ENCODE assay signal across 20 mouse cellular contexts in the genomic region with DNA sequence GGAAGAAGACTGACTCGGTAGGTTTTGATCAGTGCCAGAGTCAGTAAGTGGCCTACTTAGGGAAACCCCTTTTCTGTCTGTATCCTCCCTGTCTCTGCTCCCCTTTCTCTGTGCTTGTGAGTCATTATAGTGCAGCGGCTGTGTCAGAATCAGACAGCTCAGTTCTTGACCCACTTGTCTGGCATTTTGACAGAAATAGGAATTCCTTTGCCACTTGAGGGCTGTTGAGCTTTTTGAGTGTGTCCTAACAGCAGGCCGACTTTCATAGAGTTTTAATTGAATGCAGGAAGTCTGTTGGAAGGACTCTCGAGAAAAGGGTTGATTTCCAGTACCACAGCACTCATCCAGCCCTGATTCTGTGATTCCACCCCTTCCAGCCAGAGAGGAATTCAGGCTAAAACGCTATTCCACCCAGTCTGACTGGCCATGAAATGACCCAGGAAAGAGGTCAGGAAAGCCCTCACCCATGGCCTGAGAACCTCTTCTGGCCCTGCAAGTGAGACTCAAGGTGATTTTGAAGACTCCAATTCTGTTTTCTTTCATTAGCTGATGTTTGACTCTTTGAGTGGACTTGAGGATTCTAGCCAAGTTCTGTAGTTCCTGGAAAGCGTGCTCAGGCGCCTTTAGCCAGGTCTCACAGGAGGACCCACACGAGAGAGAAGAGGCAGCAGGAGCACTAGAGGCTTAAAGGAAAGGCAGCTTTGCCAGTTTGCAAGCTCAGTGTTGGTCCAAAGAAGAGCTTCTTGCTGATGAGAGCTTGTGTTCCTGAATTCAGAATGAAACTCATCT.
A peak's percentile ranks its signal among the peaks of the same experiment; 100 is the strongest.
DNase-seq lines count a peak whose midpoint lies in the region; ATAC-seq and TF ChIP-seq lines count a peak whose summit lies in the region.
"Had no signal": no experiment of that assay in that cellular context is flagged by ENCODE, and none has a peak within 500 bp of the region (broad histone marks: within the 10 kb centered on the region; RNA-seq: fewer than 3 reads in every experiment).

No protein-coding gene starts in this region.

- CTCF ChIA-PET in Patski (lab: Charles Lee): no interaction called here

- no peak overlapping the region for H3K4me2 ChIP-seq in forebrain, embryonic 14.5 days (ENCODE audit: low read length)
- no peak overlapping the region for H3K4me2 ChIP-seq in forebrain, embryonic 11.5 days (ENCODE audit: low read depth, low read length, severe bottlenecking)
- H3K4me2 ChIP-seq in lung, embryonic 14.5 days: no peak overlapping the region
- H3K4me2 ChIP-seq: embryonic facial prominence, embryonic 13.5 days; heart, embryonic 13.5 days; hindbrain, embryonic 15.5 days; intestine, embryonic 15.5 days; kidney, embryonic 15.5 days; midbrain, embryonic 15.5 days had no signal

- POLR2A ChIA-PET in Patski (lab: Charles Lee): no interaction called here

- no peaks in the 10 kb centered on the region for H3K4me1 ChIP-seq in forebrain, embryonic 14.5 days (ENCODE audit: control insufficient read depth, insufficient read depth, low read length)
- no peaks in the 10 kb centered on the region; the same call in 1 of the 2 replicates for H3K4me1 ChIP-seq in forebrain, embryonic 11.5 days (replicated peaks; ENCODE audit: control insufficient read depth, insufficient read depth, low read length)
- no peaks in the 10 kb centered on the region for H3K4me1 ChIP-seq in lung, embryonic 14.5 days (ENCODE audit: insufficient read depth)
- H3K4me1 ChIP-seq: embryonic facial prominence, embryonic 13.5 days; hindbrain, embryonic 15.5 days; intestine, embryonic 15.5 days; kidney, embryonic 15.5 days; midbrain, embryonic 15.5 days had no signal

- no peak overlapping the region for H3K27ac ChIP-seq in forebrain, embryonic 14.5 days (ENCODE audit: low read depth, low read length)
- H3K27ac ChIP-seq in forebrain, embryonic 11.5 days (ENCODE audit: low read depth, low read length): no peak overlapping the region
- peak overlapping the region; percentile 39; the same call in 1 of the 2 replicates for H3K27ac ChIP-seq in lung, embryonic 14.5 days (ENCODE audit: low read depth)
- H3K27ac ChIP-seq: embryonic facial prominence, embryonic 13.5 days; heart, embryonic 13.5 days; hindbrain, embryonic 15.5 days; intestine, embryonic 15.5 days; kidney, embryonic 15.5 days; liver, embryonic 14.5 days; midbrain, embryonic 15.5 days had no signal

- no peak overlapping the region for H3K9ac ChIP-seq in forebrain, embryonic 14.5 days (ENCODE audit: low read length)
- no peak overlapping the region for H3K9ac ChIP-seq in forebrain, embryonic 11.5 days (ENCODE audit: low read length)
- no peak overlapping the region for H3K9ac ChIP-seq in lung, embryonic 14.5 days
- H3K9ac ChIP-seq: embryonic facial prominence, embryonic 13.5 days; heart, embryonic 13.5 days; hindbrain, embryonic 15.5 days; intestine, embryonic 15.5 days; kidney, embryonic 15.5 days; liver, embryonic 14.5 days; midbrain, embryonic 15.5 days had no signal

- H3K36me3 ChIP-seq in forebrain, embryonic 14.5 days (ENCODE audit: control insufficient read depth, insufficient read depth, low read length): no peaks in the 10 kb centered on the region
- H3K36me3 ChIP-seq in forebrain, embryonic 11.5 days (ENCODE audit: control insufficient read depth, insufficient read depth, low read length): no peaks in the 10 kb centered on the region
- H3K36me3 ChIP-seq in lung, embryonic 14.5 days (ENCODE audit: insufficient read depth): no peaks in the 10 kb centered on the region
- H3K36me3 ChIP-seq: embryonic facial prominence, embryonic 13.5 days; heart, embryonic 13.5 days; hindbrain, embryonic 15.5 days; intestine, embryonic 15.5 days; kidney, embryonic 15.5 days; midbrain, embryonic 15.5 days had no signal

- no peaks in the 10 kb centered on the region for H3K27me3 ChIP-seq in forebrain, embryonic 14.5 days (replicated peaks; ENCODE audit: control insufficient read depth, insufficient read depth, low read length)
- no peaks in the 10 kb centered on the region for H3K27me3 ChIP-seq in forebrain, embryonic 11.5 days (ENCODE audit: control insufficient read depth, insufficient read depth, low read length)
- H3K27me3 ChIP-seq in Patski: no peaks in the 10 kb centered on the region
- H3K27me3 ChIP-seq in lung, embryonic 14.5 days (ENCODE audit: insufficient read depth, low read length): no peaks in the 10 kb centered on the region
- H3K27me3 ChIP-seq: CH12.LX; embryonic facial prominence, embryonic 13.5 days; heart, embryonic 13.5 days; hindbrain, embryonic 15.5 days; intestine, embryonic 15.5 days; kidney, embryonic 15.5 days; midbrain, embryonic 15.5 days had no signal

- WGBS in forebrain, embryonic 14.5 days: 76% methylated on average over 8 of the region's 8 CpGs
- 88% methylated on average over 8 of the region's 8 CpGs for WGBS in forebrain, embryonic 11.5 days
- WGBS in lung, embryonic 14.5 days: 53% methylated on average over 8 of the region's 8 CpGs

- no peak for ATAC-seq in forebrain, embryonic 14.5 days
- ATAC-seq in forebrain, embryonic 11.5 days (replicated peaks; ENCODE audit: low FRiP score): no peak
- no peak for ATAC-seq in Patski
- ATAC-seq in lung, embryonic 14.5 days (ENCODE audit: insufficient read depth): peak; percentile 49
- ATAC-seq: intestine, embryonic 15.5 days; midbrain, embryonic 15.5 days had no signal

- in situ Hi-C loops in Patski (cut with MboI; ENCODE audit: low pct_unique_long_range_greater_than_20kb): no loop called here

- H3K9me3 ChIP-seq in forebrain, embryonic 14.5 days (replicated peaks; ENCODE audit: control insufficient read depth, low read length): no peaks in the 10 kb centered on the region
- H3K9me3 ChIP-seq in forebrain, embryonic 11.5 days (ENCODE audit: control insufficient read depth, low read length): no peaks in the 10 kb centered on the region
- no peaks in the 10 kb centered on the region for H3K9me3 ChIP-seq in lung, embryonic 14.5 days (ENCODE audit: low read depth, low read length)
- H3K9me3 ChIP-seq: embryonic facial prominence, embryonic 13.5 days; heart, embryonic 13.5 days; hindbrain, embryonic 15.5 days; intestine, embryonic 15.5 days; kidney, embryonic 15.5 days; midbrain, embryonic 15.5 days had no signal

- no peak overlapping the region for H3K4me3 ChIP-seq in forebrain, embryonic 14.5 days (ENCODE audit: low read depth, low read length)
- H3K4me3 ChIP-seq in forebrain, embryonic 11.5 days (ENCODE audit: low read depth, low read length): no peak overlapping the region
- H3K4me3 ChIP-seq in lung, embryonic 14.5 days (ENCODE audit: low read depth, low read length): no peak overlapping the region
- H3K4me3 ChIP-seq: embryonic facial prominence, embryonic 13.5 days; heart, embryonic 13.5 days; hindbrain, embryonic 15.5 days; intestine, embryonic 15.5 days; kidney, embryonic 15.5 days; midbrain, embryonic 15.5 days had no signal

- peak; percentile 12 for DNase-seq in forebrain, embryonic 14.5 days (ENCODE audit: low spot score)
- no peak for DNase-seq in forebrain, embryonic 11.5 days (ENCODE audit: low spot score)
- DNase-seq in Patski (ENCODE audit: low read depth, low spot score): peak; percentile 22
- DNase-seq in lung, embryonic 14.5 days: peak; percentile 73
- peak; percentile 64 for DNase-seq in lung, postnatal 36 days
- DNase-seq in B cell, adult 2 months: no peak
- DNase-seq in gastrocnemius, adult 18-20 months (ENCODE audit: low spot score): no peak
- no peak for DNase-seq in thymus, postnatal 25 days
- DNase-seq: adrenal gland, adult 2 months; gastrocnemius, postnatal 10 days; heart, adult 11 months; retina, postnatal 1 day had no signal

- TF ChIP-seq CTCF in Patski (IDR thresholded peaks at IDR 0.05): no peak
- TF ChIP-seq CTCF in lung, embryonic 14.5 days (IDR thresholded peaks at IDR 0.05; ENCODE audit: low read depth): no peak

Comparison
In these comparisons a context has a peak if more than half of its experiments do, and no peak if none do; other contexts are left out.
1. DNase-seq: peak in forebrain, embryonic 14.5 days (single experiment), Patski (single experiment), lung, embryonic 14.5 days (single experiment) and lung, postnatal 36 days (single experiment); none in forebrain, embryonic 11.5 days (single experiment), B cell, adult 2 months (0 of 2), gastrocnemius, adult 18-20 months (single experiment) and thymus, postnatal 25 days (single experiment).